Mouse (Mus musculus) yolk sac, embryonic 10.5 days (tissue): ENCODE data around the gene Retreg3.
"Not testable (repeated sequence)": the region's sequence is repeated elsewhere in the genome, so short reads cannot be mapped to it uniquely, and the experiment has no call there.

Experiments
- DNase-seq: peaks from one replicate; pipeline ENCODE4 v3.0.0-alpha.2; 2017; ENCODE audit warnings: low spot score

Retreg3 gene

GRCm38 (mm10) chr11:101119761-101120544 lies at the start of gene Retreg3, which contains the start of gene Tubg1:
Gene Retreg3 (minus strand): TSS chr11:101119893.
Gene Tubg1 (plus strand): TSS chr11:101119938.
- DNase-seq, result peak; percentile 99

- peak; percentile 36 for DNase-seq
Measured at GRCm38 (mm10) chr11:101168301-101168980, 48.7 kb upstream of the Retreg3 start.

GRCm38 (mm10) chr11:101167963-101168300 lies 48.2 kb upstream of the Retreg3 start:
- DNase-seq, result no peak

- DNase-seq, result no peak
Measured at GRCm38 (mm10) chr11:101167211-101167962, 47.7 kb upstream of the Retreg3 start.

- no peak for DNase-seq
Measured at GRCm38 (mm10) chr11:101166357-101166756, 46.7 kb upstream of the Retreg3 start.

DNA sequence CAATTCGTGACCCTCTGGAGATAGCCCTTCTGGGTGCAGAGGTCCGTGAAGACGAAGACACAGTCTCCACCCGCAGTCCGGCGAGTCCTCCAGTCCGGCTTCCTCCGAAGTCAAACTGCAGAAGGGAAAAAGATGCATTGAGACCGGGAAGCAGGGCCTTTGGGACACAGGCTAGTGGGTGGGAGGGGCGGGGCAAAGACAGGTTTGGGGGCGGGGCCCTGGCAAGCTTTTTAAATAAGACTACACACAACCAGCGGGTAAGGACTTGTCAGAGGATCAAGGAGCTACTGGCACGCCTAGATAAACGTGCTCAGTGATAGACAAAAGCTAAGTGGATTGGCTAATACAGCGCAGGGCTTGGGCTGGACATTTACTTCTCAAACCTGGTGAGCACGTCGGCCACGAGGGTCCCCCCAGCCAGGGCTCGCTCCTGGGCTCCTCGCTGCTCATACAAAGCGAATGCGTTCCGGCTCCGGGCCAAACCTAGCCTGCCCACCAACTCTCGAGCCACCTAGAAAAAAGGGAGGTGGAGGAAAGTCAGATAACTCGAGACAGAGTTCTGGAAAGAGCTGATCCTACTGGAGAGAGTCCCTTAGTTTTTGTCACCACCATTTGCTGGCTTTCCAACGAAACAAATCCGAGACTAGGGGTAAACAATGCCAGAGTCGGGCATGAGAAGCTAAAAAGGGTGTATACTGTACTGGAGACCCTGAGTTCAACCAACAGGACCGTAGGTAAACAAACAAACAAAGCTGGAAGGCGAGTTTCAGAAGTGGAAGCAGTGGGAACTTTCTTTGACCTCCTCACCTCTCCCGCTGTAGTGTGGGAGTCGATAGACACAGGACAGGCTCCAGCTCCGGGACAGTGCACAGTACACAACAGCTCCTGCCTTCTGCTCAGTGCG lies 45.2 kb upstream of the Retreg3 start:
- DNase-seq, result no peak

- DNase-seq, result no peak
Measured at GRCm38 (mm10) chr11:101164351-101164665, 44.6 kb upstream of the Retreg3 start.

DNA sequence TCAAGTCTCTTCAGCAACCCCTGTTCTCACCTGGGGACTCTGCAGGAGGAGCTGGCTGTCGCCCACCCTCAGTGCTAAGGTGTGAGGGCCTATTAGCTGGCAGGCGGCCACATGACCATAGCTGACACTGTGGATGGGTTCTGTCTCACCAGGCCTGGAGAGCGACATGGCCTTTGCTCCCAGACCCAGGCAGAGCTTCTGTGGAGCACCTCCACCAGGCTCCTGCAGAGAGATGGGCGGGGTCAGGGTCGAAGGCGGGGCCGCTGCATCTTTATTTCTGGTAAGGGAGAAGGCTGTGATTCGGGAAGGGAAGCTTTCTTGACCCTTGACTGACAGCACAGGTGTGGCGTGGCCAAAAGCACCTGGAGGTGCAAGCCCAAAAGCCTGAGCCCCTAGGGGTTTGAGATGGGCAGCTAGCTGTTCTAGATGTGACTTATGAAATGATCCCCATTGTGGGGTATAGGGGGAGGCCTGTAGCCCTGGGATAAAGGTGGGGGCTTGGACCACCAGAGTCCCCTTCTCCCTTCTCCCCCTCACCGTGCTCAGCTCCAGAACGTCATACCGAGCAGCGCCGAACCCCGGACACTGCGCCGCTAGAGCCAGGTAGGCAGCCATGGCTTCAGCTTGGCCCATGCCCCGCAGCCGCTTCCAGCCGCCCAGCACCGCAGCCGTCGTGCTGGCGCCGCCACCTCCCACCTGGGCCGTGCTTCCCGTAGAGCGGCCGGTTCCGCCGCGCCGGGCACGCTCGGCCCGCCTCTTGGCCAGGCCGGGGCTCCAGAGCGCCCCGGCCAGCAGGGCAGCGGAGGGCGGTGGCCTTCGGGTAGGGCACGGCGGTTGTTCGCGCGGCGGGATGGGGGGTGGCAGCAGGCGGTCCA lies 44.0 kb upstream of the Retreg3 start:
- DNase-seq, result peak; percentile 70

- DNase-seq, result no peak
Measured at GRCm38 (mm10) chr11:101162772-101163171, 43.1 kb upstream of the Retreg3 start.

- DNase-seq, result no peak
Measured at GRCm38 (mm10) chr11:101162301-101162700, 42.6 kb upstream of the Retreg3 start.

- DNase-seq, result no peak
Measured at GRCm38 (mm10) chr11:101161551-101161950, 41.9 kb upstream of the Retreg3 start.

DNA sequence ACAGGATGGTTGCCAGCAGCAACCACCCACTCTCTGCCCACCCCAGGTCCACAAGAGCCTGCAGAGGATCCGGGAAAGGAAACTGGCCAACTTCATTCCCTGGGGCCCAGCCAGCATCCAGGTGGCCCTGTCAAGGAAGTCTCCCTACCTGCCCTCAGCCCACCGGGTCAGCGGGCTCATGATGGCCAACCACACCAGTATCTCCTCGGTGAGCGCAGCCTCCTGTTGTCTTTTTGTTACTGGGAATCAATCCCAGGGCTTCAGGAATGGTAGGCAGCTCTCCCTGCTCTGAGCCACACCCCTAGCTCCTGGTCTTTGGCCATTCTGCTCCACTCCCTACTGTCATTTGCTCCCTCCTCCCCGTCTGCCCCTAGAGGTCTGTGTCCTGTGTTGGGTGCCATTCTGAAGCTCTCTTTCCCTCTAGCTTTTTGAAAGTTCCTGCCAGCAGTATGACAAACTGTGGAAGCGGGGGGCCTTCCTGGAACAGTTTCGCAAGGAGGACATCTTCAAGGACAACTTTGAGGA lies 41.4 kb upstream of the Retreg3 start:
- not testable (repeated sequence) for DNase-seq

DNA sequence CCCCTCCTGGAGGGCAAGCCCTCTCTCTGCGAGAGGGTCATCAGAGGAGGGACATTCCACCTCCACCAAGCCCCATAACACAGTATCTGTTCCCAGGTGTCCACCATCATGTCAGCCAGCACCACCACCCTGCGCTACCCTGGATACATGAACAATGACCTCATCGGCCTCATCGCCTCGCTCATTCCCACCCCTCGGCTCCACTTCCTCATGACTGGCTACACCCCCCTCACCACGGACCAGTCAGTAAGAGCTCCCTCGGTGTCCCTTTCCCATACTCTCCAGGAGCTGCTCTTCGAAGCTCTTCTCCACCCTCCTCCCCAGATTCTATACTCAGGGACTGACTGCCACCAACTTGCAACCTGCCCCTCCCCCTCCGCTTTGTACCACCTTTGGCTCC lies 40.5 kb upstream of the Retreg3 start:
- not testable (repeated sequence) for DNase-seq

- peak; percentile 44 for DNase-seq
Measured at GRCm38 (mm10) chr11:101155728-101156371, 36.2 kb upstream of the Retreg3 start, which contains the start of gene Tubg2. Gene Tubg2 (plus strand): TSS chr11:101155907.

DNA sequence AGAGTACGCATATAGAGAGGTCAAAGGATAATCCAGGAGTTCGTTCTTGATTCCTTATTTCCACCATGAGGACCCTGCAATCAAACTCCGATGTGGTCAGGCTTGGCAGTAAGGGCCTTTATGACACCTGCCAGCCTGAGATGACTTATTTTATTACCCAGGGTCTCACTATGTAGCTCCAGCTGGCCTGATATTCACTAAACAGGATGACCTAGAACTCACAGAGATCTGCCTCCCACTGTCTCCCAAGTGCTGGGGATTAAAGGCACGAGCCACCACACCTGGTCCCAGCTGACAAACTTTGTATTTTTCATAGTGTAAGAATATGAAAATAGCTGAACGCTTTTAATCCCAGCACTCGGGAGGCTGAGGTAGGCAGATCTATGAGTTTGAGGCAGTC lies 35.5 kb upstream of the Retreg3 start:
- DNase-seq, result no peak

- DNase-seq, result no peak
Measured at GRCm38 (mm10) chr11:101154648-101155047, 35.0 kb upstream of the Retreg3 start.

- DNase-seq, result no peak
Measured at GRCm38 (mm10) chr11:101152825-101153224, 33.1 kb upstream of the Retreg3 start.

- no peak for DNase-seq
Measured at GRCm38 (mm10) chr11:101151063-101151462, 31.4 kb upstream of the Retreg3 start.

DNA sequence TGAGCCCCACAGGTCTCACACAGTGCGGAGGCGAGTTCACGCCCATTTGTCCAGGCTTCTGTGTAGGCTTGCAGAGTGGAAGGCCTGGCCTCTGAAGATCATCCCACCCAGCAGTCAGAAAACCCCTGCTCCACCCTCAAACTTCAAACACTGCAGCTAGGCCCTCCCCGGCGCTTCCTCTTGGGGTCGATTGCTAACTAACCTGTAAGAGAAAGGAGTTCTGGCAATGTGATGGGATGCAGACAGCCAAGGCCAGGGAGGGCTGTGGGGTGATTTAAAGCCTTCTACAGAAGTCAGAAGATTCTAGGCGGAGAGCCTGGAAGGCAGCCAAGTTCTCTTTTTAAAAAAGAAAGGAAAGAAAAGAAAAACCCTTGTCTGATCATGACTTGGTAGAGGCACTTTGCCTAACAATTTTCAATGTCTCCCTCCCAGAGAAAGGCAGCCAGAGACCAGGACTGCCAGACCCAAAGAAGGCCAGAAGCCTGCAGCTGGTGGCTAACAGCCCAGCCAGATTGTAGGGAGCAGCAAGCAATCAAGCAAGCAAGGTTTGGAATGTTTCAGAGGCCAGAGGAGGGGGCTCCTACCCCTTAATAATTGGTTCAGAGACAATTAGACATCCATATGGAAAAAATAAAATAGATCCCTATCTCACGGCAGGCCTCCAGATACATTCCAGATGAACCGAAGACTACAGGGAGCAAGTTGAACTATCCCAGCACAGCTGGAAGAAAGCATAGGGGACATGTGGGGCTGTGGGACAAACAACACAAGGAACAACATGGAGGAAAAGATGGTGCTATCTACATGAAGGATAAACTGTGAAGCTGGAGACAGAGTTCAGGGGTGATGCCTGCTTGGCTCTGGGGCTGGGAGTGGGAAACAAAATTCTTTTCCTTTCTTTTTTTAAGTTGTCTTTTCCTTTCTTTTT lies 29.7 kb upstream of the Retreg3 start:
- peak; percentile 13 for DNase-seq
